Mouse (Mus musculus) testis, postnatal 14 days (tissue): ENCODE measurements around the gene Znhit3.
A peak's percentile ranks its signal among the peaks of the same experiment; 100 is the strongest.

Experiments used
- DNase-seq: peaks from one replicate; pipeline ENCODE4 v3.0.0; 2021; ENCODE audit warnings: low spot score

The Znhit3 gene

DNA sequence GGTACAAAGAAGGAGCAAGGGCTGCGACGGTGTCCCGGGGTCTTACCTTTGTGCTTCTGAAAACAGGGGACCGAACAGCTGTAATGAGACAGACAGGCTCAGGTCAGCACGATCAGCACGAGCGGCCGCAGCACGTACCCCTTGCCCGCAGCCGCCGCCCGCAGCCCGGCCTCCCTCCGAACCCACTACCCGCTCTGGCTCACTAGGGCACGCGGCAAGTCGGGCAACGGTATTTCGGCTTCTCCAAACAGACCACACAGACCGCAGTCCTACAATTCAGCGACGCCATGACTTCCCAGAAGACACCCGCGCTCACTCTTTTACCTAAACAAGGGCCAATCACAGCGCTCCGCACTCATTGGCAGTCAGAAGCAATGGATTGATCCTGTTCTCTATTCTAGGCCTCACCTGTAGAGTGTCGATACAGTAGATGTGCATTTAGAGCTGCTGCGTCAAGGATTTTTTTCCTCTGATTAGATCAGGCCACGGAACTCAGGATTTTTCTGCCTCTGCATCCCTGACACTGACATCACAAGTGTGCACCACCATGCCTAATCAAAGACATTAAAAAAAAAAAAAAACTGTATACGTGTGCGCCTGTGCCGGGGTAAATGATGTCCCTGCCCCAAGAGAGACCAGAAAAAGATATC is at the start of gene Znhit3:
Gene Znhit3 (minus strand): TSS at position 314 of the 650 bp plus-strand sequence.
- peak; percentile 89 for DNase-seq

DNA sequence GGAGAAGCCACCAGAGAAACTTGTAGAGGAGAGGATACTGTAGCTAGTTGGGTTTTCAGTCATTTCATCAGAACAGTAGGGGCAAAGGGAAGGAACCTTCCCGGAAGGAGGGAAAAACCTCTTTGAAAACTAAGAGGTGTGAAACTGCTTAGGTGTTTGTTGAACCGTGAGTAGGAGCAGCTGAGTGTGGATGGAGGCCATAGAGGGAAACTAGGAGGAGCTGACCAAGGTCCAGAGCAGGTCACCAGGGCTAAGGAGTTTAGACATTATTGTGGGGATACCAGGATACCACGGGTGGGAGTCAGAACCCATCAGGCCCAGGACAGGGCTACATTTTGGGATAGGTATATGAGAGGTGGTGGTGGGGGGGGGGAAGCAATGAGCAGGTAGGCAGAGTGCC is 47.4 kb upstream of the Znhit3 start:
- no peak for DNase-seq

DNA sequence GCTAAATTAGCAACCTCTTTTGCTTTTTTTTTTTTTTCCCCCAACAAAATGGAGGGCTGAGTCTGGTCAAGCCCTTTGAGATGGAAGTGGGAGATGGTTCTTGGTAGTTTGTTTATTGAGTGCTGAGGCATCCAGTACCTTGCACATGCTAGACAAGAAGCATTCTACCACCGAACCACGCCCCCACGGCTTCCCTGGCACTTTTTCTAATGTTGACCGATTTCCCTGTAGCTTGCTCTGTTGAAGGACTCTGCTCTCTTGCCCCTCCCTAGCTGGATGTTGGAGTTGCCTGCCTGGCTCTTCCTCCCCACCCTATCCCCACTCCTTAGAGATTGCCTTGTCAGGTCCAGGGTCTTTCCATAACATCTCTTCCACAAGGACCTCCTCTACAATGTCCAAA is 46.4 kb upstream of the Znhit3 start:
- no peak for DNase-seq

DNA sequence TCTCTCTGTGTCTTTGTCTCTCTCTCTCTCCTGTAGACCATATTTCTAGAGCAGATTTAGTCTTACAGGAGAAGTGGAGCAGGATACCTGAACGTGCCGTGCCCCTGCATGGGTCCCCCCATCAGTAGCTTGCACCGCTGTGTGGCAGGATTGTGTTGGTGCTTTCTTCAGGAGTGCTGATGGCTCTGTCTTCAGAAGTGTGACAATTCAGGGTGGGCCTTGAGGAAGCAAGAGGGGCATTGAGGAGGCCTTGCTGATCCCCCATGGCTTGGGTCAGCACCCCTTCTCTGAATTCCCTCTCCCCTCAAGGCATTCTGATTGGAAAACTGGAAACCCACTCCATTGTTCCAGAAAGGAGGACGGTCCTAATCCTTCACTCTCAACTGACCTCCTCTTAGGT is 45.4 kb upstream of the Znhit3 start:
- DNase-seq: no peak

DNA sequence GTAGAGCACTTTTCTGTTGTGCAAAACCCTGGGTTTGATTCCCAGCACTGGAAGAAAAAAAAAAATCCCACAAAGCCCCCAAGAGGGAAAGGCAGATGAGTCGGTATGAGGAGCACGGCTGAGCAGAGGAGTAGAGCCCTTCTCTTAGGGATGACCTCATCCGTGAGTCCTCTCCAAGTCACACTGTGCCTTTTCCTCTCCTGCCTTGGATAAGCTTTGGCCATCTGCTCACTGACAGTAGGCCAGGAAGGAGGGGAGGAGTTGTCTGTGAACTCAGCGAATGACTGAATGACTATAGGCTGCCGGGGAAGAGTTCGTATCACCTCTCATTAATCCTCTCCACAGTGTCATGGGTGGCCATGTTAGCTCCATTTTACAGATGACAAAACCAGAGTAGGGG is 44.6 kb upstream of the Znhit3 start:
- DNase-seq: no peak

DNA sequence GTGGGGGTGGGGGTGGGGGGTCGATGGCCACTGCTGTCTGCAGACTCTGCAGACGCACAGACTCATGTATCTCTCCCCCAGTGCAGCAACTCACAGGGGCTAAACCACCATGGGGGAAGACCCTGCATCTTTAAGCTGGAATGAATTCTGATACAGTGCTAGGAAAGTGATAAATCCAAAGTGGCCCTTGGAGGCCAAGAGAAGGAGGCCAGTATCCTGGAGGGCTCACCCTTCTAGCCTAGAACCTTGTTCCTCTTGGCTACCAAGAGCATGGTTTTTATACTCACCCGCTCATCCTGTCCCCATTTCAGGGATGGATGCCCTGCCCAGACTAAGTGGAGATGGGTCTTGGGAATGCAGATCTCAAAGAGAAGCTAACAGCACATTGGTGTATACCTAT is 44.1 kb upstream of the Znhit3 start:
- DNase-seq: no peak

DNA sequence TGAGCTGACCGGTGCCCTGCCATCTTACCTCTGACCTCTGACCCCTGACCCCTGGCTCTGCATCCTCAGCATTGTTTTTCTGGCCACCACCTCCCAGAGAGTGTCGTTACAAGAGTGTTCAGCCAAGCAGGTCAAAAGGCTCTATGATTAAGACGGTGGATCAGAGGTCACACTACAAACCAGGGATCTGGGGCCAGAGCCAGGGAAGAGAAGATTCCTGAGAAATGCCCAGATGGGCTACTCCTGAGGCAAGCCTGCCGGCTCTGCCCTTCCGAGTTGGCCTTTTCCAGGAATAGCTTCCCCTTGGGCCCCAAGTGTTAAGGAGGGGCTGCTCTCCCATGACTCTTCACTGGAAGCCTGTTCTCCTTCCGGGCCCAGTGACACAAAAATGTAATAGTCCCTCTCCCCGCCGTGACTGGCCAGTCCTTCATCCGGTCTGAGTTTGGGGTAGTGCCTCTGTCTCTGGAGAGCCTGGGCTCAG is 43.6 kb upstream of the Znhit3 start:
- DNase-seq: no peak

DNA sequence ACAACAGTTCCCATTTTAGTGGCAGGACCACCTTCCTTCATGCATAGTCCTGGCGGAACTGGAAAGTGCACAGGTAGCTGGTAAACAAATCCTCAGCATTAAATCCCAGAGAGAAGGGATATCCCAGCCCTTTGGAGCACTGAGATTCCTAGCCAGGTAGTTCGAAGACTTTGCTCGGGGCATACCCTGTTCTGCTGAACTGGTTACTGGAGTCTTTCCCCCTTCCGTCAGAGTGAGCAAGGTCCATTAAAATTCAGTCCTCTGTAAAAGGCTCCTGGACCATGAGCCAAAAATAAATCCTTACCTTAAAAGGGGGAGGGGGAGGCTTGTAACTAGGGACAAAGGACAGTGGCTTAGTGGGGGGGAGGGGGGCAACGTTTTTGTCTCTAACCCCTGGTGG is 43.0 kb upstream of the Znhit3 start:
- DNase-seq: no peak

DNA sequence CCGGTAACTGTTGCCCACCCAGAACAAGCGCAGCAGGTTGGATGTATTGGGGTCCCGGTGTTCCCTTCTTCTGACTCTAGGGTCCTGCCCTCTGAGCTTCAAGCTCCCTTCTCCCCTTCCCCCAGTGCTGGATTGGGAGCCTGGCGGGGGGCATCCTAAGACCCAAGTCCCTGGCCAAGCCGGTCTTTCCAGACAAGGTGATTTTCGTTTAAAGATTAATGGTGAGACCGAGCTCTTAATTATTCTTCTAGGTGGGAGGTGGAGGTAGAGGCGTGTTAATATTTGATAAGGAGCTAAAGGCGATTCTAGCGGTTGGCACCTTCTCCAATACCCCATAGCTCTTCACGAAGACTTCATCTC is 42.1 kb upstream of the Znhit3 start:
- no peak for DNase-seq

DNA sequence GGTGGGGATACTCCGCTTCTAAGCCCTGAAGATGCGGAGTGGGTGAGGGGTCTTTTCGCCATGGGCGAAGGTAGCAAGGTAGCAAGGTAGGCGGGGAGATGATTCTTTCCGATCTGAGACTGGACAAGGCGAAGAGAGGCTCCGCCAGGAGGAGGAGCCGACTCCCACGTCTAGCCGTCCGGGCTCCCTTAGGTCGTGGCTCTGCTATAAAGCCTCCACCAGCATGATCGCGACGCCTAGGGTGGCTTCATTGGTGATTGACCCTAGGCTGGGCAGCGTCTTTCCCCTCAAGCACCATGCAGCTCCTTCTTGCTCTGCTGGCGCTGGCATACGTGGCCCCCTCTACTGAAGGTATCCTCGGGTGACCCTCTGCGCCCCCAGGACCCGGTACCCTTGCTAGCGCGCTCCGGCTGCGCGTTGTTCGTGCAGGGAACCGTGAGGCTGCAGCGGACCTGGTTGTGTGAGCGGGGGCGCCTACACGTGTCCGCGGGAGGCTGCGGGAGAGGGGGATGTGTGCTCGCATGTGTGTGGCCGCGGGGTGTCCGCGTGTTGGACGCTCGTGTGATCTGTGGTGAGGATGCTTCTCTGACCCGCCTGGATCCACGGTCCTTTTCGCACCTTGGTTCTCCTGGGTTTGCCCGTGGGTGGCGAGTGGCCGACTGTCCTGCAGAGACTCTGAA is 41.6 kb upstream of the Znhit3 start, which contains the start of gene Car4:
Gene Car4 (plus strand): TSS at position 196 of the 680 bp plus-strand sequence.
- no peak for DNase-seq

DNA sequence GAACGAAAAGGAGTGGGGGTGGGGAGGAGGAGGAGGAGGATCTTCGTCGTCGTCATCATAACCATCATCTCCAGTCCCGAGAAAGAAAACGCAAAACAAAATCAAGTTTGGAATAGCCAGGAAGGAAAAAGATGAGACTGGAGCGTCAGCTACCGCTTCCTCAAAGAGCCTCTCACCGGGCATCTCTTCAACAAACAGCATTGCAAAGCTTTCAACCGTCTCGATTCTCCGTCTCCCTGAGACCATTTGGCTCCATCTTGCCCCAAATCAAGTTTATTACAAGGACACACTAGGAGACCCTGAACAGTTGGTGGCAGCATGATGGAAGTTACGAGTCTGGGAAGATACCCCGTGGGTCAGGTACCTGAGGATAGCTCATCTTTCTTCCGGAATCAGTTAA is 41.0 kb upstream of the Znhit3 start:
- DNase-seq: no peak

DNA sequence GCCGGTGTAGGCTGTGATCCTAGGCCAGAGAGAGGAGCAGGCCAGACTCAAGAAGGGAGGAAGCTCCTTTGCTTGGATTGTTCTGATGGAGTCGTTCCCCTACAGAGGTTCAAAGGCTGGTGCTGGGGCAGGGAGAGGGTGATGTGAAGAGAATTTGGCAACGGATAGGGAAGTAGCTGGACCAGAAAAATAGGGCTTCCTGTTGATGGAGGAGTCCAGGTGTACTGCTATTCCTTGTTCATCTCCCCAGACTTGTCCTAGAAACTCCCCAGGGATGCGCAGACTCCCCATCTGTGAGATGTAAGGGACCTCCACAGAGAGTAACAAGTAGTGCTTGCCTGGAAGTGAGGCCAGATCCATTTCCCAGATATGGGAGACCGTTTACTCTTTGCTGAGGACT is 40.2 kb upstream of the Znhit3 start:
- DNase-seq: no peak

DNA sequence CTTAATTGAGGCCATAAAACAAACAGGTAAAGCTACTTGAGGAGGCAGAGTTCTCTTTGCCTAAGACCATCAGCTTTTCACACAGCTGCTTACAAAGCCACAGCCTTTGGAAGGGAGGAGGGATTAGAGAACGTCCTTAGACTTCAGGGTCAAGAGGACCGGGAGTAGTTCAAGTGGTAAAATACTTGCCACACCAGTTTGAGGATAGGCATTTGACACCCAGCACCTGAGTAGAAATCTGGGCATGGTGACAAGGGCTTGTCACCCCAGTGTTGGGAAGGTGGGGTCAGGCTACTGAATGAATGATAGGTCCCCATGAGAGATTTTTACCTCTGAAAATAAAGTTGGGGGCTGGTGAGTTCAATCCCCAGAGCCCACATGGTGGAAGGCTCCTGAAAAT is 36.4 kb upstream of the Znhit3 start:
- DNase-seq: no peak

DNA sequence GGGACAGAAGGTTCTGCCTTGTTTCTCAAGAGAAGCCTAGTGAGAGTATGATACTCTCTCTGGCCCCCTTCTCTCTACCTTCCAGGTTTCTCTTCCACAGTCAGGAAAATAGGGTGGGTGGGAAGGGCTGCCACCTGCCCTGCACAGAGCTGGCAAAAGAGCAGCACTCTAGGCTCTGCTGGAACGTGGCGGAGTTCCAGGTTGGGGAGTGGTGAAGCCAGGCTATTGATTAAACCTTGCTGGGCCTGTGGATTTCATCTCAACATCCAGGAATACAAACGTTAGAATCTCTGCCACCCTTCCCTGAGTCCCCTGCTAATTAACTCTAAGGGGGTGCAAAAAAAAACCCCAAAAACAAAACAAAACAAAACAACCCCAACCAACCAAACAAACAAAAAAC is 32.4 kb upstream of the Znhit3 start:
- DNase-seq: no peak

DNA sequence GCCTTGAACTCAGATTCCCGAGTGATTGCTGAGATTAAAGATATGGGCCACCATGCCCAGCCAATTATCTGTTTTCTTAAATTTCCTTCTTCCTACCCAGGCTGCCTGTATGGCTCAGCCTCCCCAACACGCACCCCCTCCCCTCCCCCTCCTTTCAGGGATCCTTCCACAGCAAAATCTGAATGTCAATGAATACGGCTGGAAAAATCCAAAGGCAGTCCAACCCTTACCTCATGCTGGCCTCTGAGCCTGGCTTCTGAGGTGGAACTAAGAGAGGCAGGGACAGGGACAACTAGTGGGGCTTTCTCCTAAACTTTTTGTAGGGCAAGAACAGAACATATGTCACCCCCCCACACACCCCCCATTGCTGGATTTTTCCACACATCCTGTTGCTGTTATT is 31.9 kb upstream of the Znhit3 start:
- no peak for DNase-seq

DNA sequence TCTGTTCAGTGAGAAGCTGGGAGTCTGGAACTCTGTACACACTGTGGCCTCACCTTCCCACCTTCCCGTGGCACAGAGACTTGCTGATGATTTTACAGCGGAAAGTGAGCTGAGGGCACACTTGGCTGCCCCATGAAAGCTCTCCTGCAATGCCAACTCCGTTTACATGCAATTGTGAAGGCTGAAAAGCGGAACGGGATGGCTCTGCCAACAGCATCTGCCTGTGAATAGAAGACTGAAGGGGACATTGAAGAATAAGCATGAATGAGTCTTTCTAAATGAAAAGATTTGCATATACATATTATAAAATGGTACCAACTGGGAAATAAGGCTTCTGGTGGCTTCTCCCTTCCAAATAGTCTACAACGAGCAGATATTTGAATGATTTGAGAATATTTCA is 31.0 kb upstream of the Znhit3 start:
- no peak for DNase-seq

DNA sequence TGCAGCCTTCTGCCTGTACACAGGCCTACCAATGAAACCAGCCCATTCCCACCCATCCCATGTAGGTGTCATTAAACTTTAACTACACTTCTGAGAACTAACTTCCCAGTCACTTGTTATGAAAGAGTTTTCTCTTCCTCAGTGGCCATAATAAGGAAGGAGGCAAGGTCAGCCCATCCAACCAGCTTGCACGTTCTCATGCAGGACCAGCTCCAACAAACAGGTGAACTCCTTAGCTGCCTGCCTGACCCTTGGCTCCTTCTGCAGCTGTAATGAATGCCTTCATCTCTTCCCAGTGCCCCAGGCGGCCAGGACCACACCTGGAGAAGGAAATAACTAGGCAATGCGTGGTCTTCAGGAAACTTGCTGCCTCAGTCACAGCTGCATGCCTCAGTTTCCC is 29.7 kb upstream of the Znhit3 start:
- DNase-seq: no peak

DNA sequence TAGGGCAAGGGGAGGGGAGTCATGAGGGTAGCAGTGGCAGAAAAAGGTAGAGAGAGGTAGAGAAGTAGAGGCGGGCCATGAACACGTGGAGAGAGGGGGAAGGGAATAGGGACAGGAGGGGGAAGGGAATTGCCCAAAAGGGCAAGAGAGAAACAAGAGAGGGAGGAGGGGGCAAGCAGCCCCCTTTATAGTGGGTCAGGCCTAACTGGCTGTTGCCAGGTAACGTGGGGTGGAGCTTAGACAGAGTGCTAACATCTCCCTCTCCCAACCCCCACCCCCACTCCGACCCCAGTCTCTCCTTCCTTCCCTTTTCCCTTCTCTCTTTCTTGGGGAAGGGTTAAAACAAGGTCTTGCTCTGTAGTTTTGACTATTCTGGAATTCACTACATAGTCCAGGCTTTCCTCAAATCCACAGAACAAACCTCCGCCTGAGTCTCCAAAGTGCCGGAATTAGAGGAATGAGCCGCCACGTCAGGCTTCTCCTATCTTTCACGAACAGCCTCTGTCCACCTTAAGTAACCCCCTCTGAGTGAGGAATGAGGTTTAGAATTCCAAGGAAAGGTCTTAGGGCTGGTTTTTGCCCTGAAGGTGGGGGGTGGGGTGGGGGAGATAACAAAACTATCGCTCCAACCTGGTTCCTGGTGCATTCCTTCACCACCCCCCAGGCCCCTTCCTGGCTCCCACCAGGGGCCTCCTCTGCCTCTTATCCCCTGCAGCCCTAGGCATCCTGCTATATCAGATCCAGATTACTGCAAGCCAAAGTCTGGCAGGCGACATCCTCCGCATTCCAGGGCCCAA is 28.7 kb upstream of the Znhit3 start:
- no peak for DNase-seq

DNA sequence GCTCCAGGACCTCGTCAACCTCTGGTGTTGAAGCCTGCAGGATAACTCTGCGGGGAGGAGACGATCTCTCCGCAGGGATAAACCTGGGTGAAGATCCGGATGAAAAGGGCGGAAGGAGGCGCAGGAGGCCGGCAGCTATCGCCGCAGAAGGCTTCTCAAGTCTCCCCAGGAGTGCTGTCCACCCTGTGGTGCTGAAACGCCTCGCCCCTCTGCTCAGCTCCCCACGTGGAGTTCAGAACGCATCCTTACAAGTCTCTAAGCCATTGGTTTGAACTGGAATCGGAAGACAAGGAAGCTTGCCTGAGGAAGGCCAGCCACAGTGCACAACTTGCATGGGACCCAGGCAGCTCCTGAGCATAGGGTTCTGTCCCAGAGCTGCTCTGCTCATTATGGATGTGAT is 27.8 kb upstream of the Znhit3 start:
- peak; percentile 75 for DNase-seq

DNA sequence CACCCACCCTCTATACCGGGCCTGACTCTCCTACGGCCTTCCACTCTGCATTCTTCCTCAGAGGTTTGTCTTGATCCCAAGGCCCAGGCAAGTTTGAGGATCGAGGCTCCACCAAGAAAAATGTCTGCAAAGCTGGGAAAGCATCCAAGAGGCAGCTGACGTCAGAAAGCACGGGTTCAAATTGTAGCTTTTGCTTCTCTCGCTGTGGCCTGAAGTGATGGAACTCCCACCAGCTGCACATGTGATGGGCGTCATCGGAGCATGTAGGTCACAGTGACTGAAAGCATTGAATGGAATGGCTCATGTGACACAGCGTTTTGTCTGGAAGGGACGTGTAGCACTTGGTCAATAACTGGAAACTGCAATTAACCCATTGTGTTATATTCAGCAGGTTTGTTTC is 24.0 kb upstream of the Znhit3 start:
- DNase-seq: no peak

DNA sequence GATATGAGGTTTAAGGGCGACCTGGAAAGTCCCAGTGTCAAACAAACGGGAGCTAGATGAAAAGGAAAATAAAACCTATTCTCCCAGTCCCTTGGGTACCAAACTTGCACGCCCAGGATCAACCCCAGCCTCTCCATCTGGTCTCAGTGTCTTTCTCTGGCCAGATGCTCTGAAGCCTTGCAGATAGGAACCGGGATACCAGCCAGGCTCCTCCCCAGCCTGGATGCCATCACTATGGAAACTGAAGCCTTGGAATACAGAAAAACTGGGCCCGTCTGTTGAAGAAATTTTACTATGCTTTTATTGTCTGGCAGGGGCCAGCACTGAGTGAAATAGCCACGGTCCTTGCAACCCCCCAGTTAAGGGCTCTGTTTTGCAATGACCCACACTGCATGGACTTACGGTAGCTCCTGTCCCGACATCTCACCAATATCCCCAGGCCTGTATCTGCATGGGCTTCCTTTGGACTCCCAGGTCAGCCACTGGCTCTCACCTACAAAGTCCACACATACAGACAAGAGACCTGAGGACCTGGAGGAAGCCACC is 23.4 kb upstream of the Znhit3 start:
- DNase-seq: no peak

DNA sequence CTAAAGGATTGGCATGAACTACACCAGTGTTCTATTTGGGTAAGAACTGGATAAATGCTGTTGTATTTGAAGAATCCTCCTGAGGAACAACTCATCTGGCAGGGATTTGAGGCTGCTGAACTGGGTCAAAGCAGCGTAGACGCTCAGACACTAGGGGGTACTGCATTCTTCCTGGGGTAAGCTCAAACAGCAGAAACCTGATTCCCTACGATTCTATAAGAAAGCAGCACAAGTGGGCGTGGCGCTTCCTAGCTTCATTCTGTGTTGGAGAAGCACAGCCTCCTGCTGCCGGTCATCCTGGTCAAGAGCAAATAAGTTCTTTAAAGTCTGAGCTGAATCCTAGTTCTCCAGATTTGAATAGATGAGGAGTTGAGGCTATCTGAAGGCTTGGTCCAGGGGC is 16.1 kb upstream of the Znhit3 start:
- no peak for DNase-seq

DNA sequence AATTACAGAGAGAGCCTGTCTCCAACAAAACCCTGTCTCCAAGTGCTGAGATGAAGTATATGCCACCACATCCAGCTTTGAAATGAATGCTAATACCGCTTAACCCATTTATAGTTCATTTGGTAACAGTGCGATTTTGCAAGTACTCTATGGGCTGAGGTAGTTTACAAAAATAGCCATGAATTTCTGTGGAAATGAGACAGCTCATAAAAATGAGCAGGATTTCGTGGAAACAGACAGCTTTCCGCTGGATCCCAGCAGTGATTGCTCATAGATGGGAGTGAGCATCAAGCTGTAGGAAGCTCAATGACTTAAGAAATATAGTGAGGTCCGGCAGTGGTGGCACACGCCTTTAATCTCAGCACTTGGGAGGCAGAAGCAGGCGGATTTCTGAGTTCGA is 4.8 kb upstream of the Znhit3 start:
- no peak for DNase-seq
